Mouse (Mus musculus): ENCODE measurements around the gene Nr1h2.
A peak's percentile ranks its signal among the peaks of the same experiment; 100 is the strongest.

The Nr1h2 gene

GRCm38 (mm10) chr7:44529518-44529917 is 24.2 kb downstream of the Nr1h2 start:
- no peak for DNase-seq (ENCODE audit: low spot score in 2 of 2)

GRCm38 (mm10) chr7:44527483-44528398 is 26.0 kb downstream of the Nr1h2 start:
- DNase-seq (ENCODE audit: low spot score in 2 of 2): peak in 1 of 2 experiments; percentile 61

- DNase-seq (ENCODE audit: low spot score in 2 of 2): no peak
Observed at GRCm38 (mm10) chr7:44526414-44527154, 27.2 kb downstream of the Nr1h2 start.

GRCm38 (mm10) chr7:44525126-44525832 is 28.5 kb downstream of the Nr1h2 start:
- DNase-seq (ENCODE audit: low spot score in 2 of 2): peak in 1 of 2 experiments; percentile 51

GRCm38 (mm10) chr7:44524502-44524901 is 29.2 kb downstream of the Nr1h2 start, which contains the start of gene Mybpc2:
Gene Mybpc2 (minus strand): TSS chr7:44524656.
- DNase-seq (ENCODE audit: low spot score in 2 of 2): no peak

GRCm38 (mm10) chr7:44523056-44523455 is 30.7 kb downstream of the Nr1h2 start:
- no peak for DNase-seq (ENCODE audit: low spot score in 2 of 2)

GRCm38 (mm10) chr7:44521710-44522109 is 32.0 kb downstream of the Nr1h2 start:
- peak in 1 of 2 experiments; percentile 42 for DNase-seq (ENCODE audit: low spot score in 2 of 2)

- no peak for DNase-seq (ENCODE audit: low spot score in 2 of 2)
Observed at GRCm38 (mm10) chr7:44520990-44521389, 32.8 kb downstream of the Nr1h2 start.

- DNase-seq (ENCODE audit: low spot score in 2 of 2): no peak
Observed at GRCm38 (mm10) chr7:44519240-44519913, 34.4 kb downstream of the Nr1h2 start.

- DNase-seq (ENCODE audit: low spot score in 2 of 2): no peak
Observed at GRCm38 (mm10) chr7:44507491-44507890, 46.3 kb downstream of the Nr1h2 start.

- DNase-seq (ENCODE audit: low spot score in 2 of 2): peak in 1 of 2 experiments; percentile 67
Observed at GRCm38 (mm10) chr7:44501563-44502115, 52.1 kb downstream of the Nr1h2 start.

GRCm38 (mm10) chr7:44500046-44500445 is 53.7 kb downstream of the Nr1h2 start:
- no peak for DNase-seq (ENCODE audit: low spot score in 2 of 2)
